Mouse (Mus musculus): ENCODE results near the gene Tmed2. TPM values are rescaled to one million over a fixed set of nuclear protein-coding genes. Genes with fewer than 3 reads are reported as not detected.
A peak's percentile ranks its signal among the peaks of the same experiment; 100 is the strongest.
"Not testable (repeated sequence)": the region's sequence is repeated elsewhere in the genome, so short reads cannot be mapped to it uniquely, and the experiment has no call there.

The Tmed2 gene
- polyA plus RNA-seq, 1 experiment from 2014 or later, result 267 TPM

GRCm38 (mm10) chr5:124551349-124552093 is 11.0 kb downstream of the Tmed2 start:
- TF ChIP-seq CTCF (IDR thresholded peaks at IDR 0.05; ENCODE audit: low read depth), result peak; percentile 21; the same call in 1 of the 2 replicates
- not testable (repeated sequence) for ATAC-seq; H3K27me3 ChIP-seq (ENCODE audit: insufficient read depth, low read length); DNase-seq; H3K9me3 ChIP-seq (ENCODE audit: low read length)
- WGBS (ENCODE audit: insufficient replicate concordance), result 31% methylated on average over 5 of the region's 5 CpGs
- peak overlapping the region; percentile 82 for H3K27ac ChIP-seq (ENCODE audit: low read depth)
- peaks cover 26% of the 10 kb centered on the region for H3K36me3 ChIP-seq (replicated peaks; ENCODE audit: insufficient read depth, low read length)
- peaks cover 14% of the 10 kb centered on the region for H3K4me1 ChIP-seq (ENCODE audit: insufficient read depth)
- H3K9ac ChIP-seq (replicated peaks), result peak overlapping the region; percentile 84
- H3K4me3 ChIP-seq (ENCODE audit: low read depth, low read length), result peak overlapping the region; percentile 95
- H3K4me2 ChIP-seq (ENCODE audit: low read depth, low read length), result peak overlapping the region; percentile 95

GRCm38 (mm10) chr5:124552094-124552472 is 11.6 kb downstream of the Tmed2 start:
- Histone ChIP-seq H3K9ac (replicated peaks) (peak overlapping the region; percentile 84), H3K4me1 (ENCODE audit: insufficient read depth) (peaks cover 14% of the 10 kb centered on the region), H3K4me3 (ENCODE audit: low read depth, low read length) (peak overlapping the region; percentile 95), H3K4me2 (ENCODE audit: low read depth, low read length) (peak overlapping the region; percentile 95), H3K36me3 (replicated peaks; ENCODE audit: insufficient read depth, low read length) (peaks cover 27% of the 10 kb centered on the region), H3K27me3 (ENCODE audit: insufficient read depth, low read length) (no peaks in the 10 kb centered on the region), H3K27ac (ENCODE audit: low read depth) (peak overlapping the region; percentile 82), H3K9me3 (ENCODE audit: low read length) (no peaks in the 10 kb centered on the region)
- 6% methylated on average over 9 of the region's 9 CpGs for WGBS (ENCODE audit: insufficient replicate concordance)
- ATAC-seq (no peak), DNase-seq (no peak)
- TF ChIP-seq CTCF (IDR thresholded peaks at IDR 0.05; ENCODE audit: low read depth), result no peak
- TF ChIP-seq EP300 (IDR thresholded peaks at IDR 0.05; ENCODE audit: low read depth), result no peak

GRCm38 (mm10) chr5:124552558-124553307 is 12.2 kb downstream of the Tmed2 start, which contains the start of gene Ddx55:
Ddx55 (plus strand) TSS chr5:124552864.
- under 1% methylated on average over 66 of the region's 66 CpGs for whole genome bisulfite sequencing (ENCODE audit: insufficient replicate concordance)
- H3K27ac ChIP-seq (ENCODE audit: low read depth), result peak within 1 kb of the TSS; percentile 82
- no peak; the same call in 1 of the 2 replicates for TF ChIP-seq EP300 (IDR thresholded peaks at IDR 0.05; ENCODE audit: low read depth)
- TF ChIP-seq CTCF (IDR thresholded peaks at IDR 0.05; ENCODE audit: low read depth), result peak; percentile 53
- peaks cover 26% of the 10 kb centered on the region for H3K36me3 ChIP-seq (replicated peaks; ENCODE audit: insufficient read depth, low read length)
- DNase-seq (peak; percentile 92), ATAC-seq (peak; percentile 91)
- no peaks in the 10 kb centered on the region for H3K9me3 ChIP-seq (ENCODE audit: low read length)
- peak within 1 kb of the TSS; percentile 84 for H3K9ac ChIP-seq (replicated peaks)
- H3K4me3 ChIP-seq (ENCODE audit: low read depth, low read length), result peak within 1 kb of the TSS; percentile 95
- no peaks in the 10 kb centered on the region for H3K27me3 ChIP-seq (ENCODE audit: insufficient read depth, low read length)
- peak within 1 kb of the TSS; percentile 95 for H3K4me2 ChIP-seq (ENCODE audit: low read depth, low read length)
- H3K4me1 ChIP-seq (ENCODE audit: insufficient read depth), result peaks cover 14% of the 10 kb centered on the region

GRCm38 (mm10) chr5:124553607-124554006 is 13.1 kb downstream of the Tmed2 start:
- ATAC-seq (no peak), DNase-seq (no peak)
- peak overlapping the region; percentile 95 for H3K4me2 ChIP-seq (ENCODE audit: low read depth, low read length)
- H3K9me3 ChIP-seq (ENCODE audit: low read length), result no peaks in the 10 kb centered on the region
- H3K9ac ChIP-seq (replicated peaks), result peak overlapping the region; percentile 84
- peak overlapping the region; percentile 95 for H3K4me3 ChIP-seq (ENCODE audit: low read depth, low read length)
- H3K27ac ChIP-seq (ENCODE audit: low read depth), result no peak overlapping the region
- H3K27me3 ChIP-seq (ENCODE audit: insufficient read depth, low read length), result no peaks in the 10 kb centered on the region
- 60% methylated on average over 6 of the region's 6 CpGs for WGBS (ENCODE audit: insufficient replicate concordance)
- peaks cover 14% of the 10 kb centered on the region for H3K4me1 ChIP-seq (ENCODE audit: insufficient read depth)
- H3K36me3 ChIP-seq (replicated peaks; ENCODE audit: insufficient read depth, low read length), result peaks cover 22% of the 10 kb centered on the region
- TF ChIP-seq CTCF (IDR thresholded peaks at IDR 0.05; ENCODE audit: low read depth) (no peak), EP300 (IDR thresholded peaks at IDR 0.05; ENCODE audit: low read depth) (no peak)

- Histone ChIP-seq H3K4me3 (ENCODE audit: low read depth, low read length) (no peak overlapping the region), H3K4me2 (ENCODE audit: low read depth, low read length) (no peak overlapping the region), H3K36me3 (replicated peaks; ENCODE audit: insufficient read depth, low read length) (peaks cover 29% of the 10 kb centered on the region), H3K4me1 (ENCODE audit: insufficient read depth) (peaks cover 14% of the 10 kb centered on the region), H3K9ac (replicated peaks) (no peak overlapping the region), H3K9me3 (ENCODE audit: low read length) (no peaks in the 10 kb centered on the region), H3K27ac (ENCODE audit: low read depth) (no peak overlapping the region), H3K27me3 (ENCODE audit: insufficient read depth, low read length) (no peaks in the 10 kb centered on the region)
- no peak for ATAC-seq
- DNase-seq, result no peak
- 72% methylated on average over 1 of the region's 1 CpGs for WGBS (ENCODE audit: insufficient replicate concordance)
- peak; percentile 56 for TF ChIP-seq CTCF (IDR thresholded peaks at IDR 0.05; ENCODE audit: low read depth)
- no peak for TF ChIP-seq EP300 (IDR thresholded peaks at IDR 0.05; ENCODE audit: low read depth)
Measured at GRCm38 (mm10) chr5:124555145-124555544, 14.7 kb downstream of the Tmed2 start.

GRCm38 (mm10) chr5:124571068-124571467 is 30.6 kb downstream of the Tmed2 start:
- WGBS (ENCODE audit: insufficient replicate concordance), result 82% methylated on average over 12 of the region's 12 CpGs
- H3K4me2 ChIP-seq (ENCODE audit: low read depth, low read length), result no peak overlapping the region
- no peaks in the 10 kb centered on the region for H3K27me3 ChIP-seq (ENCODE audit: insufficient read depth, low read length)
- DNase-seq, result no peak
- no peaks in the 10 kb centered on the region for H3K4me1 ChIP-seq (ENCODE audit: insufficient read depth)
- H3K27ac ChIP-seq (ENCODE audit: low read depth), result no peak overlapping the region
- TF ChIP-seq CTCF (IDR thresholded peaks at IDR 0.05; ENCODE audit: low read depth) (no peak), EP300 (IDR thresholded peaks at IDR 0.05; ENCODE audit: low read depth) (no peak)
- peaks cover 85% of the 10 kb centered on the region for H3K36me3 ChIP-seq (replicated peaks; ENCODE audit: insufficient read depth, low read length)
- no peaks in the 10 kb centered on the region for H3K9me3 ChIP-seq (ENCODE audit: low read length)
- ATAC-seq, result no peak
- no peak overlapping the region for H3K4me3 ChIP-seq (ENCODE audit: low read depth, low read length)
- no peak overlapping the region for H3K9ac ChIP-seq (replicated peaks)
